Mouse (Mus musculus) spleen, adult 2 months (tissue): ENCODE measurements around the gene Tspan10.
"Not testable (repeated sequence)": the region's sequence is repeated elsewhere in the genome, so short reads cannot be mapped to it uniquely, and the experiment has no call there.

ENCODE experiments used
- CTCF ChIP-seq: fragments of 200-500 bp; IDR thresholded peaks from 2 replicates; pipeline ENCODE4 v1.5.1; 2011; ENCODE audit warnings: mild to moderate bottlenecking, inconsistent platforms; ENCODE audit not compliant: insufficient read depth, insufficient read length, insufficient replicate concordance; ENCODE audit errors: extremely low read depth
- POLR2A ChIP-seq: fragments of 200-500 bp; IDR thresholded peaks from 2 replicates; pipeline ENCODE4 v1.6.1; 2011; ENCODE audit warnings: low read depth, low read length, inconsistent platforms

DNA sequence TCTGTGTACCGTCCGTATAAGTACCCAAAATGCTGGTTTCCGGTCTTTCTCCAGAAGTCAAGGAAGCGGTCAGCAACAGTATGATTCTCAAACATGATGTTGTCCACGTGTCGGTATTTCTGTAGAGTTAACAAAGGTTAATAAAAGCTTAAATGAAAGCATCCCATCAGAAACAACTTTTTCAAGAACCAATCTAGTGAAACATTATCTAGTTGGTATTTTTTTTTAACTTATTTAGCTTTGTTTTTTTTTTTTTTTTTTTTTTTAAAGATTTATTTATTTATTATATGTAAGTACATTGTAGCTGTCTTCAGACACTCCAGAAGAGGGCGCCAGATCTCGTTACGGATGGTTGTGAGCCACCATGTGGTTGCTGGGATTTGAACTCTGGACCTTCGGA is 28.8 kb upstream of the Tspan10 start:
- not testable (repeated sequence) for TF ChIP-seq CTCF, POLR2A
